Mouse (Mus musculus): Measurements from ENCODE around the gene Kcna1.

DNA sequence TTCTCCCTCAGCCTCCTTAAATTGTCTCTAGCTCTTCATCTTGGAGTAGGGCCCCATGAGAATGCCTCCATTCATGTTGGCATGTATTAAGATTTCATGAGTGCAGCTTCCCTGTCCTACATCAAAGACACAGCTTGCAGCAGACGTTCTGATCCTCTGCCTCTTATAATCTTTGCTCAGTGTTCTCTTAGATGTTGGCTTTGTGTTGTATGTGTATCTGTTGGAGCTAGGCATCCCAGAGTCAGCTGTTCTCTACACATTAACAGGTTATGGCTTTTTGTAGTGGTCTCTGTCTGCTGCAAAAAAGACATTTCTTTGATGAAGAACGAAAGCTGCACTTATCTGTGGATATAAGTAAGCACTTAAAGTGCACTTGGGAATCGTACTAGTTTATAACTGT lies 18.4 kb upstream of the Kcna1 start:
- TF ChIP-seq EP300 (IDR thresholded peaks at IDR 0.05; ENCODE audit: low read depth) (no peak), CTCF (IDR thresholded peaks at IDR 0.05; ENCODE audit: low read depth) (no peak)
